Mouse (Mus musculus) forebrain, embryonic 14.5 days (tissue): Measurements from ENCODE around the gene Psmb6. TPM values are rescaled to one million over a fixed set of nuclear protein-coding genes. Genes with fewer than 3 reads are reported as not detected.

Experiments
- ATAC-seq: fragments of 200-750 bp; cut with Nextera tagmentation; 2 replicates; pipeline ENCODE4 v1.8.0; 2017; ENCODE audit warnings: mild to moderate bottlenecking, moderate library complexity
- DNase-seq: peaks from one replicate; pipeline ENCODE4 v3.0.0-alpha.2; 2015; ENCODE audit warnings: low spot score
- H3K27ac ChIP-seq: fragments of 300-500 bp; sonication (generic); 2 replicates; pipeline ENCODE4 v1.5.1; 2014; ENCODE audit warnings: low read depth, mild to moderate bottlenecking, control low read depth, low read length, moderate library complexity
- H3K27me3 ChIP-seq: fragments of 300-500 bp; sonication (generic); replicated peaks from 2 replicates; pipeline ENCODE4 v1.6.1; 2014; ENCODE audit warnings: low read length, control low read depth, mixed read lengths; ENCODE audit not compliant: control insufficient read depth, insufficient read depth
- H3K36me3 ChIP-seq: fragments of 300-500 bp; sonication (generic); 2 replicates; pipeline ENCODE4 v1.6.1; 2014; ENCODE audit warnings: low read length, control low read depth; ENCODE audit not compliant: control insufficient read depth, insufficient read depth
- H3K4me1 ChIP-seq: fragments of 300-500 bp; sonication (generic); 2 replicates; pipeline ENCODE4 v1.6.1; 2014; ENCODE audit warnings: antibody characterized with exemption, low read length, control low read depth; ENCODE audit not compliant: control insufficient read depth, insufficient read depth
- H3K4me2 ChIP-seq: fragments of 300-500 bp; sonication (generic); 2 replicates; pipeline ENCODE4 v1.6.1; 2014; ENCODE audit warnings: mild to moderate bottlenecking, control low read depth, low read length
- H3K4me3 ChIP-seq: fragments of 300-500 bp; sonication (generic); 2 replicates; pipeline ENCODE4 v1.5.1; 2014; ENCODE audit warnings: low read depth, low read length, control low read depth
- H3K9ac ChIP-seq: fragments of 300-500 bp; sonication (generic); 2 replicates; pipeline ENCODE4 v1.6.1; 2014; ENCODE audit warnings: mild to moderate bottlenecking, low read length, control low read depth, moderate library complexity
- H3K9me3 ChIP-seq: fragments of 300-500 bp; sonication (generic); replicated peaks from 2 replicates; pipeline ENCODE4 v1.6.1; 2016; ENCODE audit warnings: low read length, control low read depth, mixed read lengths; ENCODE audit not compliant: control insufficient read depth
- WGBS: fragments of 180-500 bp; shearing (Covaris S2); extraction: QIAGEN DNeasy Blood & Tissue Kit; methylation state at CpG from one replicate; pipeline ENCODE4 v1.1.7; 2014; 5-methylcytosine and 5-hydroxymethylcytosine counted together
- polyA plus RNA-seq: library from polyadenylated mRNA; unstranded; fragments of >200 nt; fragmentation: Nextera tagmentation; extraction: Ambion mirVana; gene quantifications from 2 replicates; pipeline ENCODE4 v1.2.1, GENCODE M21; 2014

Psmb6 gene
- polyA plus RNA-seq, 1 experiment from 2014 or later, result 1,034 TPM

- Histone ChIP-seq H3K4me3 (no peak overlapping the region), H3K27ac (no peak overlapping the region), H3K9ac (no peak overlapping the region), H3K4me2 (no peak overlapping the region), H3K27me3 (no peaks in the 10 kb centered on the region), H3K36me3 (no peaks in the 10 kb centered on the region), H3K9me3 (no peaks in the 10 kb centered on the region), H3K4me1 (peaks cover 2% of the 10 kb centered on the region; the same call in 1 of the 2 replicates)
- WGBS, result 28% methylated on average over 4 of the region's 4 CpGs
- DNase-seq (peak; percentile 56), ATAC-seq (no peak)
Observed at GRCm38 (mm10) chr11:70506385-70506784, 18.8 kb upstream of the Psmb6 start.

GRCm38 (mm10) chr11:70506962-70507515 lies 18.1 kb upstream of the Psmb6 start:
- WGBS, result 75% methylated on average over 7 of the region's 7 CpGs
- DNase-seq, result no peak
- Histone ChIP-seq H3K9me3 (no peaks in the 10 kb centered on the region), H3K4me1 (peaks cover 2% of the 10 kb centered on the region; the same call in 1 of the 2 replicates), H3K27ac (no peak overlapping the region), H3K4me2 (no peak overlapping the region), H3K27me3 (no peaks in the 10 kb centered on the region), H3K9ac (no peak overlapping the region), H3K36me3 (no peaks in the 10 kb centered on the region), H3K4me3 (no peak overlapping the region)
- ATAC-seq, result no peak

- peak; percentile 76 for DNase-seq
- H3K4me1 ChIP-seq, result peaks cover 2% of the 10 kb centered on the region; the same call in 1 of the 2 replicates
- H3K27ac ChIP-seq, result no peak overlapping the region
- no peak overlapping the region for H3K9ac ChIP-seq
- ATAC-seq, result peak; percentile 67; the same call in 1 of the 2 replicates
- peak overlapping the region; percentile 33; the same call in 1 of the 2 replicates for H3K4me2 ChIP-seq
- WGBS, result 9% methylated on average over 19 of the region's 19 CpGs
- no peaks in the 10 kb centered on the region for H3K9me3 ChIP-seq
- H3K4me3 ChIP-seq, result no peak overlapping the region
- H3K27me3 ChIP-seq, result no peaks in the 10 kb centered on the region
- H3K36me3 ChIP-seq, result no peaks in the 10 kb centered on the region
Observed at GRCm38 (mm10) chr11:70509753-70510564, 15.2 kb upstream of the Psmb6 start.

GRCm38 (mm10) chr11:70511242-70511641 lies 13.9 kb upstream of the Psmb6 start:
- ATAC-seq, result no peak
- no peak overlapping the region for H3K9ac ChIP-seq
- no peaks in the 10 kb centered on the region for H3K27me3 ChIP-seq
- DNase-seq, result no peak
- no peaks in the 10 kb centered on the region for H3K9me3 ChIP-seq
- 83% methylated on average over 2 of the region's 2 CpGs for WGBS
- H3K4me1 ChIP-seq, result peaks cover 2% of the 10 kb centered on the region; the same call in 1 of the 2 replicates
- H3K36me3 ChIP-seq, result no peaks in the 10 kb centered on the region
- no peak overlapping the region for H3K4me2 ChIP-seq
- no peak overlapping the region for H3K4me3 ChIP-seq
- H3K27ac ChIP-seq, result no peak overlapping the region

GRCm38 (mm10) chr11:70511825-70512224 lies 13.3 kb upstream of the Psmb6 start:
- Histone ChIP-seq H3K9ac (no peak overlapping the region), H3K4me3 (no peak overlapping the region), H3K4me2 (no peak overlapping the region), H3K4me1 (peaks cover 2% of the 10 kb centered on the region; the same call in 1 of the 2 replicates), H3K9me3 (no peaks in the 10 kb centered on the region), H3K36me3 (no peaks in the 10 kb centered on the region), H3K27ac (no peak overlapping the region), H3K27me3 (no peaks in the 10 kb centered on the region)
- DNase-seq, result no peak
- no peak for ATAC-seq
- 92% methylated on average over 7 of the region's 7 CpGs for WGBS

- Histone ChIP-seq H3K27ac (no peak overlapping the region), H3K4me1 (peaks cover 2% of the 10 kb centered on the region; the same call in 1 of the 2 replicates), H3K27me3 (no peaks in the 10 kb centered on the region), H3K36me3 (no peaks in the 10 kb centered on the region), H3K4me3 (no peak overlapping the region), H3K9me3 (no peaks in the 10 kb centered on the region), H3K4me2 (no peak overlapping the region), H3K9ac (no peak overlapping the region)
- DNase-seq (no peak), ATAC-seq (no peak)
- WGBS, result 80% methylated on average over 7 of the region's 7 CpGs
Observed at GRCm38 (mm10) chr11:70512709-70513342, 12.3 kb upstream of the Psmb6 start.

- no peaks in the 10 kb centered on the region for H3K9me3 ChIP-seq
- no peak overlapping the region for H3K9ac ChIP-seq
- no peak for ATAC-seq
- no peak overlapping the region for H3K27ac ChIP-seq
- H3K4me1 ChIP-seq, result peaks cover 2% of the 10 kb centered on the region; the same call in 1 of the 2 replicates
- no peak for DNase-seq
- WGBS, result 61% methylated on average over 11 of the region's 11 CpGs
- no peaks in the 10 kb centered on the region for H3K27me3 ChIP-seq
- H3K4me2 ChIP-seq, result no peak overlapping the region
- H3K4me3 ChIP-seq, result no peak overlapping the region
- no peaks in the 10 kb centered on the region for H3K36me3 ChIP-seq
Observed at GRCm38 (mm10) chr11:70513520-70513919, 11.6 kb upstream of the Psmb6 start.

GRCm38 (mm10) chr11:70514288-70514687 lies 10.9 kb upstream of the Psmb6 start, which contains the start of gene Vmo1:
Gene Vmo1, minus strand, starts transcription at chr11:70514616.
- H3K9ac ChIP-seq, result no peak within 1 kb of the TSS
- H3K4me2 ChIP-seq, result no peak within 1 kb of the TSS
- H3K27ac ChIP-seq, result no peak within 1 kb of the TSS
- H3K4me1 ChIP-seq, result peaks cover 2% of the 10 kb centered on the region; the same call in 1 of the 2 replicates
- 89% methylated on average over 7 of the region's 7 CpGs for WGBS
- H3K4me3 ChIP-seq, result no peak within 1 kb of the TSS
- H3K36me3 ChIP-seq, result no peaks in the 10 kb centered on the region
- H3K27me3 ChIP-seq, result no peaks in the 10 kb centered on the region
- DNase-seq (no peak), ATAC-seq (no peak)
- H3K9me3 ChIP-seq, result no peaks in the 10 kb centered on the region
